Mouse (Mus musculus): Measurements from ENCODE around the gene C2.
"Not testable (repeated sequence)": the region's sequence is repeated elsewhere in the genome, so short reads cannot be mapped to it uniquely, and the experiment has no call there.

C2 gene

DNA sequence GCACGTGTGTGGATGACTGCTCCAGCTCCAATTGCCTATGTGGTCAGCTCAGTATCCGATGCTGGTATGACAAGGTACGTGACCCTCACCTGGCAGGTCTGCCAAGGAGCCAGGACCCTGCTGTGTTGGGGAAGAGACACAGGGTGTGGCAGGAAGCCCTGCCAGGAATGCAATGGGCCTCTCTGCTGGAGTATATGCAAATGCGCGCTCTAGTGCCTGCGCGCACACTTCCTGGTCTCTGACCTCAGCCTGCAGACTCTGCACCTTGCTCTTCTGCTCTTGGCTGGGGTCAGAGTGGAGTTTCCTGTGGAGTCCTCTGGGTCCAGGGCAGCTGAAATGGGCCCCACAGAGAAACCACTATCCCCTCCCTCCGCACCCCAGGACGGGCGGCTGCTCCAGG, 12.9 kb upstream of the C2 start:
- no peak for DNase-seq (ENCODE audit: low read depth)

DNA sequence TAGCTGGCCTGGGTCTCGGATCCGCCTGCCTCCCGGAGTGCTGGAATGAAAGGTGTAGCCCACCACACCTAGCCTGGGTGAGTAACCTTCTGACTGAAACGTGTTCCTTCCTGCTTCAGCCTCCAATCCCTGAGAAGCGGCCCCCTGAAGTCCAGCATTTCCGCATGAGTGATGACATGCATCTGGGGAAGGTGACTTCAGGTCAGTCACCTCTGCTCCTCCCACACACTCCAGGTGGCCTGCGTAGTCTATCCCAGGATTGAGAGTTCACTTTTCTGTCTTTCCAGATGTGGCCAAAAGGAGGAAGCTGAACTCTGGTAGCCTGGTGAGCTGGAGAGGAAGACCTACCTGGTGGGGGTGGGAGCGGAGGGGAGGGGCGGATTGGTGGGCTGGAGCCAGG, 4.8 kb upstream of the C2 start:
- no peak for DNase-seq (ENCODE audit: low read depth)

DNA sequence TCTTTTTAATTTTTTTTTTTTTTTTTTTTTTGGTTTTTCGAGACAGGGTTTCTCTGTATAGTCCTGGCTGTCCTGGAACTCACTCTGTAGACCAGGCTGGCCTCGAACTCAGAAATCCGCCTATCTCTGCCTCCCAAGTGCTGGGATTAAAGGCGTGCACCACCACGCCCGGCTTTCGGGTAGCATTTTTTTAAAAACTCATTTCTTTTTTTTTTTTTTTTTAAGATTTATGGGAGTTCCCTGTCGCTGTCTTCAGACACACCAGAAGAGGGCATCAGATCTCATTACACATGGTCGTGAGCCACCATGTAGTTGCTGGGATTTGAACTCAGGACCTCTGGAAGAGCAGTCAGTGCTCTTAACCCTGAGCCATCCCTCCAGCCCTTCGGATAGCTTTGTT, 3.9 kb upstream of the C2 start:
- DNase-seq (ENCODE audit: low read depth), result not testable (repeated sequence)

DNA sequence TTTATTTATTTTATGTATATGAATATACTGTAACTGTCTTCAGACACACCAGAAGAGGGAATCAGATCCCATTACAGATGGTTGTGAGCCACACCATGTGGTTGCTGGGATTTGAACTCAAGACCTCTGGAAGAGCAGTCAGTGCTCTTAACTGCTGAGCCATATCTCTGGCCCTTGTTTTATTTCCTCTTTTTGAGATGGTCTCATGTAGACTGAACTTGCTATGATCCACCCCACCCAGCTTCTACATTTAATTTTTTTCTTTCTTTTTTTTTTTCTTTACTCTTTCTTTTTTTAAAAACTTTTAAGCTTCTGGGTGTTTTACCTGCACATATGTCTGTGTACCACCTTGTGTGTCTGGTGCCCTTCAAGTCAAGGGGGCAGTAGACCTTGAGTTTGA, 2.8 kb upstream of the C2 start:
- DNase-seq (ENCODE audit: low read depth), result not testable (repeated sequence)

DNA sequence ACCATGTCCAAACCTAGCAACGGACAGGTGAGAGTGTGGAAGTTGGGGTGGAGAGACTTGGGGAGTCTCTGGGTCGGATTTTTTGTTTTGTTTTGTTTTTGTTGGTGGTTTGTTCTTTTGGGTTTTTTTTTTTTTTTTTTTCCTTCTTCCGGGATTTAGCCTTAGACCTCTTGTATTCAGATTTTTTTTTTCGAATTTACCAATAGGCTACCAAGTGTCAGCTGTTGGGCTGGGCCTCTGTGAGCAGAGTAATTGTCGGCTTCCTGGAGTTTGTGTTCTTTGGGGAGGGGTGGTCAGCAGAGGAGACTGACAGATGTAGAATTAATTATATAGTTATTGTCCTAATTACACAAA, 1.8 kb upstream of the C2 start:
- peak; percentile 81 for DNase-seq (ENCODE audit: low read depth)

DNA sequence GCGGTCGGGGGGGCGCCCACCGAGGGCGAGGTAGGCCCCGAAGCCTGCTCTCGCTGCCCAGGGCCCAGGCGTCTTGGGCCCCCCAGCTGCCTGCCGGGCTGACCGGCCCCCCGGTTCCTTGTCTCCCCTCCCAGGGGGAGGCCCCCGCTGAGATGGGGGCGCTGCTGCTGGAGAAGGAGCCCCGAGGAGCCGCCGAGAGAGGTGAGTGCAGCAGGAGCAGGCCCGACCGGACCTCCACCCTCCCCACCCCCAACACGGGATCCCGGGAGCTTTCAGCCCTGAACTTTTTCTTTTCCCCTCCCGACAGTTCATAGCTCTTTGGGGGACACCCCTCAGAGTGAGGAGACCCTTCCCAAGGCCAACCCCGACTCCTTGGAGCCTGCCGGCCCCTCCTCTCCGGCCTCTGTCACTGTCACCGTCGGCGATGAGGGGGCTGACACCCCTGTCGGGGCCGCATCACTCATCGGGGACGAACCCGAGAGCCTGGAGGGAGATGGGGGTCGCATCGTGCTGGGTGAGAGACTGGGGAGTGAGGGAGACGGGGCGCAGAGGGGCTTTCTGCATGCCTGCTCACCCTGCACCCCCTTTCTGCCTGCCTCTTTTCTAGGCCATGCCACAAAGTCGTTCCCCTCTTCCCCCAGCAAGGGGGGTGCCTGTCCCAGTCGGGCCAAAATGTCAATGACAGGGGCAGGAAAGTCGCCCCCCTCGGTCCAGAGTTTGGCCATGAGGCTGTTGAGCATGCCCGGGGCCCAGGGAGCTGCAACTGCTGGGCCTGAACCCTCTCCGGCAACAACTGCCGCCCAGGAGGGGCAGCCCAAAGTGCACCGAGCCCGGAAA, 1.2 kb upstream of the C2 start:
- peak; percentile 60 for DNase-seq (ENCODE audit: low read depth)

DNA sequence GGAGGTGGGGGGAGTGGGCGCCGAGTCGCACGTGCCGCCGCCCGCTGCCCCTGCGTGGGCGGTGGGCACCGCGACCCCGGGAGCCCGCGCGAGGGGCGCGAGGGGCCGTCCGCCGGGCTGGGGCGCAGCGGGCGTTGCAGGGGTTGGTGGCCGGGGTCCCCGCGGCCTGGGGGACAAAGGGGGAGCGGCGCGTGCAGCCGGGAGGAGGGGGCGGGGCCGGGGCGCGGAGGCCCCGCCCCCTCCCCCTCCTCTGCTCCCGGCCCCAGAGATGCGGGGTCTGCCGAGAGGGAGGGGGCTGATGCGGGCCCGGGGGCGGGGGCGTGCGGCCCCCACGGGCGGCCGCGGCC, 614 bp upstream of the C2 start:
- peak; percentile 48 for DNase-seq (ENCODE audit: low read depth)

DNA sequence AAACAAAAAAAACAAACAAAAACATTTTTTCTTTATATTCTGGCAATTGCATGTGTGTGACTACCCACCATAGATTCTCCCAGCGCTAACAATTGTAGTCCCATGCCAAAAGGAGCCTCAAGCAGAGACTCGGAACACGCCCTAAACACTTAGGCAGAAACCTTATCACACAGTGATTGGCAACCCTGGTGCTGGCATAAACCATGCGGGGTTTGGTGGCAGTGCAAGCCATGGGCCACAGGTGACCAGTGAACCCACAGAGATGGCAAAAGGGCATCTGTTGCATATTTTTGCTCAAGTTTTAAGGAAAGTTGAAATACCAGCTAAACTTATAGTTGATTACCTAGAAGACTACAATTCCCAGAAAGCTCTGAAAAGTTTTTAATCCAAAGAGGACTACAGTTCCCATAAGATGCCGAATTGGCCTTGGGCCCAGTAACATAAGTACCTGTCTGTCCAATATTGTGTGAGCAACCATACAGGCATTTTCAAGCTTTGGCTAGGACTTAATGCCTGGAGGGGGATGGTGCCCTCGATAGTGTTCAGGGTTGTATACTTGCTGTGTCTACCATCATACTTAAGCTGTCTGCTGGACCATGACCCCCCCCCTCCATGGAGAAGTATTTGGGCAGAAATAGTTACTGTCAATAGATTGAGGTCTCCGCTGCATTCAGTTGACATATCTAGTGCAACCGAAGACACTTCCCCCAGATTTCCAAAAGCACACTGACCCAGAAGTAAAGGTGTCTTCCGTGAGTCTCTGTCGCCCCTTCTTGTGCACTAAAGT, 499 bp downstream of the C2 start:
- DNase-seq (ENCODE audit: low read depth), result no peak

DNA sequence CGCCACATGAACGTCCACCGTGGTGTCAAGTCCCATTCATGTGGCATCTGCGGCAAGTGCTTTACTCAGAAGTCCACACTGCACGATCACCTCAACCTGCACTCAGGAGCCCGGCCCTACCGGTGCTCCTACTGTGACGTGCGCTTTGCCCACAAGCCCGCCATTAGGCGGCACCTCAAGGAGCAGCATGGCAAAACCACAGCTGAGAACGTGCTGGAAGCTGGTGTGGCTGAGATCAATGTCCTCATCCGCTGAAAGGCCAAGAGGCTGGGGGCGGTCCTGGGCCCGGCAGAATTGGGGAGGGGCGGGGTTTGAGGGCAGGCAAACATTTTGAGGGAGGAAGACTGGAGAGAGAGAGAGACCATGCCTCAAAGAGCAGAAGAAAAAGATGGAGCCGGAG, 1.7 kb downstream of the C2 start:
- DNase-seq (ENCODE audit: low read depth), result peak; percentile 82

DNA sequence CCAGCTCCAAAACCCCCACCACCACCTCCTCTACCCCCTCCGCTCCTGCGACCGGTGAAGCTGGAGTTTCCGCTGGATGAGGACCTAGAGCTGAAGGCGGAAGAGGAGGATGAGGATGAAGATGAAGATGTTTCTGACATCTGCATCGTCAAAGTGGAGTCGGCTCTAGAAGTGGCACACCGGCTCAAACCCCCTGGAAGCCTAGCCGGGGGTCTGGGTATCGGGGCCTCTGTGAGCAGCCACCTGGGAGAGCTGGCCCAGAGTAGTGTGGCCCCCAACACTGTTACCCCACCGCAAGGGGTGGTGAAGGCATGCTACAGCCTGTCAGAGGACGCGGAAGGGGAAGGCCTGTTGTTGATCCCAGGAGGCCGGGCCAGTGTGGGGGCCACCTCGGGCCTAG, 2.3 kb downstream of the C2 start:
- DNase-seq (ENCODE audit: low read depth), result no peak

DNA sequence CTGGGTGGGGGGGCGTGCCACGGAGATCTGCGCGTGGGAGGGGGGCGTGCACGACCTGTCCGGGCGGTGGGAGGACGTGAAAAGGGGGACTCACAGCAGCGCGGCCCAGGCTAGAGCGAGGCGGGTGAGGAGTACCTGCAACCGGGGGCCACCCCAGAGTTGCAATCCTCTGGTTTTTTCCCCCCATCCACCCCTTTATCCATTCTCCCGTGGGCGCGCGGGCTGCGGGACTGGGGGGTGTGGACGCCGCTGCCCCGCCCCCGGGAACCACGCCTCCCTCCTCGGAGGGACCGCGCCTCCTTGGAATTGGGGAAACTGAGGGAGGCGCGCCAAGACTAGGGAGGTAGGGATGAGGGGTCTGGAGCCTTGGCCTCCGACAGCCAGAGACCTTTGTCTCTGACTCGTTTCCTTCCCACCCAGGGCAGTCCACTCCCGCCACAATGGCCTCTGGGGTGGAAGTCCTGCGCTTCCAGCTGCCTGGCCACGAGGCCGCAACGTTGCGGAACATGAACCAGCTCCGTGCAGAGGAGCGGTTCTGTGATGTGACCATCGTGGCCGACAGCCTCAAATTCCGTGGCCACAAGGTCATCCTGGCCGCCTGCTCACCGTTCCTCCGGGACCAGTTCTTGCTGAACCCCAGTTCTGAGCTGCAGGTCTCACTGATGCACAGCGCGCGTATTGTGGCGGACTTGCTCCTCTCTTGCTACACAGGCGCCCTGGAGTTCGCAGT, 3.1 kb downstream of the C2 start:
- peak; percentile 56 for DNase-seq (ENCODE audit: low read depth)

DNA sequence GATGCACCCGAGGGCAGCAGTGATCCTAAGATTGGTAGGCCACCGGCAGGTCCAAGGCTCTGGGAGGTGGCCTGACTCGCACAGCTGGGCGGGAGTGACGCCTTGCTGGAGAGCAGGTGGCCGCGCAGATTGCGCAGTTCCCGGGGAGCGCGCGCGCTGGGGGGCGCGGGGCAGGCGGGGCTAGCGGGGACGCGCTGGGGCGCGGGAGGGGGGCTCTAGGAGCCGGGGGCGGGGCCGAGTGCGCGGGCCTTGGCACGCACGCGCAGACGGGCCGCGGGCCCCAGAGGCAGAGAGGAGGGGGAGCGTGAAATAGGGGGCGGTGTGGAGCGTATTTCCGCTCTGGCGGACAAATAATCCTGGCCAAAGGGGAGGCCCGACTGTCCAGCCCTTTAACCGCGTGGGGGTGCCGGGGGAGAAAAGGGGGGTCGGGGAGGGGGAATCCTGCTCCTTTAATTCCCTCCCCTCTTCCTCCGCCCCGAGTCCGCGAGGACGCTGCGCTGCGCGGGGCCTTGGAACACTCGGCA, 3.9 kb downstream of the C2 start:
- DNase-seq (ENCODE audit: low read depth), result peak; percentile 93

DNA sequence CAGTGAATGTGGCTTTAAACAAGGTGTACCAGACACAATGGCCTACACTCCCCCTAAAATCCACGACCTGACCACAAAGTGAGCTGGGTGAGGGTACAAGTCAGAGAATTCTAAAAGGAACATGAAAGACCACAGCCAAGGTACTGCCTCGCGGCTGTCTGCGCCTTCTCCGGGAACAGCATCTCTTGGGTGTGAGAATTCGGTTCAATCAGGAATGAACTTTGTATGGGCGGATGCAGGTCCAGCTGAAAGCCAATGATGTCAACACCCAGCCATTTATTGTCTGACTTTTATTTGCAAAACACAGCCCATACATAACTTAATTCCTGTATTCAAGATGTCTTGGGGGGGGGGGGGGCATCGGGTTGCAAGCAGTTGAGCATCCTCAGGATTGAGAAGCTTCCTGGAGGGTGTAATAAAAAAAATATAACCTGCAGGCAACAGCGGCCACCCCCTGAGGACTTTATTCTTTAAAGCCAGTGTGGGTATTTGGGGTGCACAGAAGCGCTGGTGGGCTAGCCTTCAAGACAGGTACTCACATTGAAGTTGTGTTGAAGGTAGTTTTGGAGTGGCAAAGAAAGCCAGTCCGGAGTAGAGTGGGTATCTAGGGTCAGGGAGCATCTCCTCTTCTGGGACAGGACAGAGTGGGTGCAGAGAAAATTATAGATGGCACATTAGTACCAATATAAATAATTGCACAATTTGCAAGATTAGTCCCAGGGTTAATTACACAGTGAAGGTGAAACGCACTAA, 4.8 kb downstream of the C2 start:
- DNase-seq (ENCODE audit: low read depth), result no peak

DNA sequence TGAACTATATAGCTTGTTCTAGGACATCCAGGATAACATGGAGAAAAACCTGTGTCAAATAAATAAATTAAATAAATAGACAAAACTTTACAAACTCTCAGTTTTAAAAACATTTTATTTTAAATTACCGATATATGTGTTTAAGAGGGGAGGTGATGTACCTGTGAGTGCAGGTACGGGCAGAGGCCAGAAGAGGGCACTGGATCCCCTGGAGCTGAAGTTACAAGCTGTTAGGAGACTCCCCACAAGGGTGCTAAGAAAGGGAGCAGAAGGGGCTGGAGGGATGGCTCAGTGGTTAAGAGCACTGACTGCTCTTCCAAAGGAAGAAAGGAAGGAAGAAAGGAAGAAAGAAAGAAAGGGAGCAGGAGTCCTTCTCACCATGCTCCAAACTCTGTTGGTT, 6.7 kb downstream of the C2 start:
- no peak for DNase-seq (ENCODE audit: low read depth)

DNA sequence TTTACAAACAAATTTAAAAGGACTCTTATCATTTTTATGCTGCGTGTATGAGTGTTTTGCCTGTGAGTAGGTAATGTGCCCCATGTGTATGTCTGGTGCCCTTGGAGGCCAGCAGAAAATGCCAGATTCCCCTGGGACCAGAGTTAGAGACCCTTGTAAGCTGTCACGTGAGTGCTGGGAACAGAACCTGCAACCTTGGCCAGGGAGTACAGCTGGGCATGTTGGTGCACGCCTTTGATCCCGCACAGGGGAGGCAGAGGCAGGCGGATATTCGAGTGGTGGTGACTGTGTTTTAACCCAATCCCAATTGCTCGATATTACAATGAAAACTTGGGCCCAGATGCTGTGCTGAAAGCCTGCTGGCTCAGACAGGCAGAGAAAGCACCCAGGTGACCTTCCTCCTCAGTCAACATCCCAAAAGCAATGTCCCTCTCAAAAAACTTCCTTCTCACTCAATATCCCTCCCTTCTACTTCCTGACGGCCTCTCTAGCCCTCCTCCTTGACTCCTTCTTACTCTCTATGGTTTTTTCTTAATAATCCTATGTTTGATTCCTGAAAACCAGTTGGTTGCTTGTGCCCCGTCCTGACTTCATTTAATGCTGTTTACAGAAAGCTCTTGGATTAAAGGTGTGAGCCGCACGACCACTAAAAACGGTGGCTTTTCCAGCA, 7.9 kb downstream of the C2 start:
- DNase-seq (ENCODE audit: low read depth), result no peak

DNA sequence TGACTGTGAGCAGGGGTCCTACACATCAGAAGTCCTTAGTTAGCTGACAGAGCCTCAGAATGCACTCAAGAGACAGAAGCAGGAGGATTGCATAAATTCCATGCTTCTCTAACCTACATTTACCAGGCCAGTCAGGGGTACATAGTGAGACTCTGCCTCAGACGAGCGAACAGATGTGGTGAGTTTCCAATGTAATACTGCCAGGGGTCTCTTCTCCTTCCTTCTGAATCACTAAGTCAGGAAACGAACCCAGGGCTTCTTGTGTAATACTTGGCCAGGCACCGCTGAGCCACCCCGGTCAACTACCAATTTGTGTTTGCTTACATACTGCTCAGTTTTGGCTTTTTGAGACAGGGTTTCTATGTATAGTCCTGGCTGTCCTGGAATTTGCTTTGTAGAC, 10.1 kb downstream of the C2 start:
- no peak for DNase-seq (ENCODE audit: low read depth)

DNA sequence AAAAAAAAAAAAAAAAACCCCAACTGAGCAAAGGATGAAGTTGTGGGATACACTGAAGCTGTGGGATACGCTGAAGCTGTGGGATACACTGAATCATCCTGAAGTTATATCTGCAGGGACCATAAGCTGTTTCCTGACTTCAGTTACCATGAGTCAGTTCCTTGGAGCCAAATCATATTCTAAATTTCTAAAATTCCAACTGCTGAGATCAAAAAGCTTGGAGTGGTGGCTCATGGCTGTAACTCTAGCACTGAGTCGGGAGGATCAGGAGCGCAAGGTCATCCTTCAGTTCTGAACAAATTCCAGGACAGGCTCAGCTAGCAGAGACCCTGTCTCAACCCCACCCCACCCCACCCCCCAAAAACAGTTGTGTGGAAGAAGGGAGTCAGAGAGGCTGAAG, 12.4 kb downstream of the C2 start:
- no peak for DNase-seq (ENCODE audit: low read depth)

DNA sequence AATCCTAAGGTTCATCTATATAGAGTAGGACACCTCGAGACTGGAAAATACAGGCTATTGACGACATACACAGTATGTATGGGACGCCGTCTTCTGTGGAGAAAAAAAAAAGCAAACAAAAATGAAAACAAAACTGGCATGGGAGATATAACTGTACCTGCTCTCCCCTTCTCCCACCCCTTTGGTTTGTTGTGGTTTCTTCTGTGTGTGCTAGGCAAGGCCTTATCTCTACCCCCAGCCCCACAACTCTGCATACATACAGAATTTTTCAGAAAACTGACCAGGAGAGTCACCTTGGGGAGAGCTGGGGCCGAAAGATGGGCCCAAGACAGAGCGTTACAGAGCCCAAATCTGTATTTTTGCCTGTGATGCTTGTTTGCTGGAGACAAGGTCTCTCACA, 13.4 kb downstream of the C2 start:
- no peak for DNase-seq (ENCODE audit: low read depth)

DNA sequence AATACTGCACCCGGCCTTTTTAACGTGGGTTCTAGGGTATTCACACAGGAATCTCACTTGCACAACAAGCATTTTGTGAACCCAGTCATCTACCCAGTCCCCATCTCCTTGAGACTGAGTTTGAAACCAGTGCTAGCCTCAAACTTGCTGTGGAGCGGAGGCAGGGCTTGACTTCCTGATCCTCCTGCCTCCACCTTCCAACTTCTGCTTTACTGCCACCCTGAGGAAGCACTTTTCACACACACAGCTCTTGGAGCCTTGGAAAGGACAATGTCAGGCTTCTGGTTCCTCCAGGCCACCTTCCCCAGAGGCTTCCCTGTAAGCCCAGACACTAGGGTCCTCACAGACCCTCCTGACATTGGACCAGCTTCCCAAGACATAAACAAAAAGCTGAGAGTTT, 14.7 kb downstream of the C2 start:
- DNase-seq (ENCODE audit: low read depth), result no peak

DNA sequence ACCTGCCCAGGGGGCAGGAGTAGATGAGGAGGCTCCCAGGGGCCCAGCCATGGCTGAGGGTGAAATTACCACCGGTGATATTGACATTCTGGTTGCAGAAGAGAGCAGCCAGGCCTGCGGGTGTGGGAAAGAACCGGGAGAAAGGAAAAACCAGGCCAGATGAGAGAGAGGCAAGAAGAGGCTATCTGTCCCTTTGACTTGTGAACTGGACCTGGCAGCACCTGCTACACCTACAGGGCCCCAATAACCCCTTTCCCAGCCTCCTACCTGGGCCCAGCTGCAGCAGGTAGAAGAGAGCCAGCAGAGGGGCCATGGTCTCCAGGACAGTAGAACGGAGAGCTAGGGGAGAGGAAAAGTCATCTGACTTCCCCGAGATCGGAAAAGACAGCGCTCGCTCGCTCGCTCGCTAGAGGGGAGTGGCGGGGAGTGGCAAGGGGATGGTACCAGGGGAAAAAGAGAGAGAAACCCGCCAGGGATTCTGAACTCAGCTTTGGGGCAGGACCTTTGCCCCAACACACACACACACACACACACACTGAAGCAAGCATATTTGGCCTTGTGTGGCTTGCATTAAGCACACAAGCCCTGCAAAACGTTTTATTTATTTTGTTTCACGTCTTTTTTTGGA, 16.3 kb downstream of the C2 start, which contains the start of gene Gm20547:
Gene Gm20547, minus strand, starts transcription at position 360 of the 628 bp plus-strand sequence.
- DNase-seq (ENCODE audit: low read depth), result no peak

DNA sequence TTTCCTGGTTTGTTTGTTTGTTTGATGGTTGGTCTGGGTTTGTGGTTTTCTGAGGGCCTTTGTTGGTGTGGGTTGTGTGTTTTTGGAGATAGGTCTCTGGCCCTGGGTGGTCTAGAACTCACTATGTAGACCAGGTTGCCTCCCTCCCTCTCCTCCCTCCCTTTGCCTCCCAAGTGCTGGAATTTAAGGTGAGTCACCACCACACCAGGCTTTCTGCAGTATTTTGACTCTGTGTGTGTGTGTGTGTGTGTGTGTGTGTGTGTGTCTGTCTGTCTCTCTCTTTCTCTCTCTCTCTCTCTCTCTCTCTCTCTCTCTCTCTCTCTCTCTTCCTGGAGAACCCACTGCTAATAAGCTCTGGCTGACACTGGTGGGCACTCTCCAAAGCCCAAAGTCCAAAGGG, 16.9 kb downstream of the C2 start:
- DNase-seq (ENCODE audit: low read depth), result no peak
